Mouse (Mus musculus): ENCODE measurements at regions not wholly inside any gene's neighbourhood (a gene's known extent, or its start where the extent isn't known, plus 50 kb on each side); places are given as distances from the start of the nearest gene placed in this dataset.
A peak's percentile ranks its signal among the peaks of the same experiment; 100 is the strongest.

GRCm38 (mm10) chr6:100923070-100923469 is 89.6 kb downstream of the Ppp4r2 start:
- no peak overlapping the region for H3K9ac ChIP-seq (replicated peaks; ENCODE audit: low read length)
- no peaks in the 10 kb centered on the region for H3K9me3 ChIP-seq (replicated peaks; ENCODE audit: control insufficient read depth, low read length)
- peak; percentile 6 for DNase-seq (ENCODE audit: low spot score)
- H3K27me3 ChIP-seq (ENCODE audit: control insufficient read depth, insufficient read depth, low read length) = no peaks in the 10 kb centered on the region
- no peak for ATAC-seq (replicated peaks; ENCODE audit: insufficient number of reproducible peaks, low FRiP score, low TSS enrichment, low read depth)
- no peaks in the 10 kb centered on the region for H3K4me1 ChIP-seq (ENCODE audit: control insufficient read depth, insufficient read depth, low read length)
- no peaks in the 10 kb centered on the region for H3K36me3 ChIP-seq (replicated peaks; ENCODE audit: control insufficient read depth, insufficient read depth, low read depth, low read length)
- no peak overlapping the region for H3K4me2 ChIP-seq (ENCODE audit: low read depth, low read length)
- 70% methylated on average over 7 of the region's 7 CpGs for WGBS
- no peak overlapping the region for H3K4me3 ChIP-seq (ENCODE audit: low read depth, low read length)
- no peak overlapping the region for H3K27ac ChIP-seq (replicated peaks; ENCODE audit: low read depth, low read length)

- Histone ChIP-seq H3K4me3 (ENCODE audit: low read depth, low read length) (no peak overlapping the region), H3K4me1 (ENCODE audit: control insufficient read depth, insufficient read depth, low read length) (no peaks in the 10 kb centered on the region), H3K36me3 (replicated peaks; ENCODE audit: control insufficient read depth, insufficient read depth, low read depth, low read length) (no peaks in the 10 kb centered on the region), H3K9me3 (replicated peaks; ENCODE audit: control insufficient read depth, low read length) (no peaks in the 10 kb centered on the region), H3K9ac (replicated peaks; ENCODE audit: low read length) (no peak overlapping the region), H3K4me2 (ENCODE audit: low read depth, low read length) (no peak overlapping the region), H3K27me3 (ENCODE audit: control insufficient read depth, insufficient read depth, low read length) (no peaks in the 10 kb centered on the region), H3K27ac (replicated peaks; ENCODE audit: low read depth, low read length) (no peak overlapping the region)
- no peak for ATAC-seq (replicated peaks; ENCODE audit: insufficient number of reproducible peaks, low FRiP score, low TSS enrichment, low read depth)
- 64% methylated on average over 4 of the region's 4 CpGs for WGBS
- DNase-seq (ENCODE audit: low spot score) = no peak
Observed at GRCm38 (mm10) chr6:100923686-100924085, 90.3 kb downstream of the Ppp4r2 start.

GRCm38 (mm10) chr6:100928791-100929758 is 95.7 kb downstream of the Ppp4r2 start:
- WGBS = 71% methylated on average over 16 of the region's 16 CpGs
- H3K4me2 ChIP-seq (ENCODE audit: low read depth, low read length) = no peak overlapping the region
- no peaks in the 10 kb centered on the region for H3K9me3 ChIP-seq (replicated peaks; ENCODE audit: control insufficient read depth, low read length)
- no peak overlapping the region for H3K4me3 ChIP-seq (ENCODE audit: low read depth, low read length)
- no peak overlapping the region; the same call in 1 of the 2 replicates for H3K27ac ChIP-seq (replicated peaks; ENCODE audit: low read depth, low read length)
- no peaks in the 10 kb centered on the region for H3K27me3 ChIP-seq (ENCODE audit: control insufficient read depth, insufficient read depth, low read length)
- no peaks in the 10 kb centered on the region for H3K36me3 ChIP-seq (replicated peaks; ENCODE audit: control insufficient read depth, insufficient read depth, low read depth, low read length)
- ATAC-seq (replicated peaks; ENCODE audit: insufficient number of reproducible peaks, low FRiP score, low TSS enrichment, low read depth) (no peak), DNase-seq (ENCODE audit: low spot score) (no peak)
- no peak overlapping the region for H3K9ac ChIP-seq (replicated peaks; ENCODE audit: low read length)
- no peaks in the 10 kb centered on the region; the same call in 1 of the 2 replicates for H3K4me1 ChIP-seq (ENCODE audit: control insufficient read depth, insufficient read depth, low read length)

GRCm38 (mm10) chr6:100929759-100930358 is 96.4 kb downstream of the Ppp4r2 start:
- H3K27ac ChIP-seq (replicated peaks; ENCODE audit: low read depth, low read length) = peak overlapping the region; percentile 35; the same call in 1 of the 2 replicates
- H3K27me3 ChIP-seq (ENCODE audit: control insufficient read depth, insufficient read depth, low read length) = no peaks in the 10 kb centered on the region
- no peak for ATAC-seq (replicated peaks; ENCODE audit: insufficient number of reproducible peaks, low FRiP score, low TSS enrichment, low read depth)
- H3K9ac ChIP-seq (replicated peaks; ENCODE audit: low read length) = no peak overlapping the region
- no peak overlapping the region for H3K4me3 ChIP-seq (ENCODE audit: low read depth, low read length)
- no peaks in the 10 kb centered on the region for H3K36me3 ChIP-seq (replicated peaks; ENCODE audit: control insufficient read depth, insufficient read depth, low read depth, low read length)
- no peak overlapping the region for H3K4me2 ChIP-seq (ENCODE audit: low read depth, low read length)
- no peaks in the 10 kb centered on the region for H3K9me3 ChIP-seq (replicated peaks; ENCODE audit: control insufficient read depth, low read length)
- H3K4me1 ChIP-seq (ENCODE audit: control insufficient read depth, insufficient read depth, low read length) = no peaks in the 10 kb centered on the region; the same call in 1 of the 2 replicates
- DNase-seq (ENCODE audit: low spot score) = peak; percentile 65
- WGBS = 23% methylated on average over 10 of the region's 10 CpGs

DNA sequence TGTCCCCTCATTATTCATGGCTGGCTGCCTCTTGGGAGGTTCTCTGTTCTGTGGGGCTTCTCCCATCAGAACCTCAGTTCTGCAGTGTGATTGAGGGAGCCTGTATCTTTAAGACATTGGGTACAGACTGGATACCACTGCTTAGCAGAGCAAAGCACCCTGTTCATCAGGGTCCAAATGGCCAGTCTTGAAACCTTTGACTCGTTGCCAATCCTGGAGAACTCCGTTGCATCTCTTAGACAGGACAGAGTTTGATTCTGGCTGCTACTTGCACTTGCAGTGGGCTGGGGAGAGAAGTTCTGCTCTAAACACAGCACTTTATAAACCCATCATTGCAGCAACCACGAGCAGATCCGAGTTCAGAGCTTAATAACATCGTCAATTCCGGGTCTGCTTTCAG is 97.3 kb downstream of the Ppp4r2 start:
- no peaks in the 10 kb centered on the region for H3K27me3 ChIP-seq (ENCODE audit: control insufficient read depth, insufficient read depth, low read length)
- H3K9me3 ChIP-seq (replicated peaks; ENCODE audit: control insufficient read depth, low read length) = no peaks in the 10 kb centered on the region
- H3K4me3 ChIP-seq (ENCODE audit: low read depth, low read length) = no peak overlapping the region
- H3K36me3 ChIP-seq (replicated peaks; ENCODE audit: control insufficient read depth, insufficient read depth, low read depth, low read length) = no peaks in the 10 kb centered on the region
- H3K9ac ChIP-seq (replicated peaks; ENCODE audit: low read length) = no peak overlapping the region
- ATAC-seq (replicated peaks; ENCODE audit: insufficient number of reproducible peaks, low FRiP score, low TSS enrichment, low read depth) = no peak
- no peaks in the 10 kb centered on the region; the same call in 1 of the 2 replicates for H3K4me1 ChIP-seq (ENCODE audit: control insufficient read depth, insufficient read depth, low read length)
- no peak for DNase-seq (ENCODE audit: low spot score)
- no peak overlapping the region for H3K4me2 ChIP-seq (ENCODE audit: low read depth, low read length)
- no peak overlapping the region for H3K27ac ChIP-seq (replicated peaks; ENCODE audit: low read depth, low read length)
- WGBS = 84% methylated on average over 6 of the region's 6 CpGs

DNA sequence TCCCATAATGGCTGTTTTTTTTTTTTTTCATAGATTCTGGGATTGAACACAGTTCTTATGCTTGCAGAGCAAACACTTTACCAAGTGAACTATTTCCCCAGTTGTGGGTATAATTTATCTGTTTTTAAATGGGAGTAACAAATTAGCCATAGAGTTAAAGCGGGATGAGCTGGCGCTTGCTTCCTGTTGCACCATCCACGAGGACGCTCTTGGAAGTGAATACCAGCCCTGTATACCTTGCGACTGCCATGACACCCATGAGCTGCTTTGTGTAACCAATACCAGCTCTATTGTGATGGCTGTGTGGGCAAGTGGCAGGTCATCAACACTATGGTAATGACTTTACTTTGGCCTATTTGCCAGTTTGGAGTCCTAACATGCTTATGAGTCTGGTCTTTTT is 101.0 kb downstream of the Ppp4r2 start:
- H3K4me1 ChIP-seq (ENCODE audit: control insufficient read depth, insufficient read depth, low read length) = no peaks in the 10 kb centered on the region
- WGBS = 89% methylated on average over 5 of the region's 5 CpGs

GRCm38 (mm10) chr6:100937802-100938201 is 104.4 kb downstream of the Ppp4r2 start:
- Histone ChIP-seq H3K9me3 (replicated peaks; ENCODE audit: control insufficient read depth, low read length) (no peaks in the 10 kb centered on the region), H3K4me2 (ENCODE audit: low read depth, low read length) (no peak overlapping the region), H3K27ac (replicated peaks; ENCODE audit: low read depth, low read length) (no peak overlapping the region), H3K9ac (replicated peaks; ENCODE audit: low read length) (no peak overlapping the region), H3K4me1 (ENCODE audit: control insufficient read depth, insufficient read depth, low read length) (no peaks in the 10 kb centered on the region), H3K4me3 (ENCODE audit: low read depth, low read length) (no peak overlapping the region), H3K36me3 (replicated peaks; ENCODE audit: control insufficient read depth, insufficient read depth, low read depth, low read length) (no peaks in the 10 kb centered on the region), H3K27me3 (ENCODE audit: control insufficient read depth, insufficient read depth, low read length) (no peaks in the 10 kb centered on the region)
- whole genome bisulfite sequencing = 90% methylated on average over 1 of the region's 1 CpGs
- ATAC-seq (replicated peaks; ENCODE audit: insufficient number of reproducible peaks, low FRiP score, low TSS enrichment, low read depth) = no peak
- no peak for DNase-seq (ENCODE audit: low spot score)

More for the DNA sequence above, 101.0 kb downstream of the Ppp4r2 start:
- Histone ChIP-seq H3K4me3 (ENCODE audit: low read depth, low read length) (no peak overlapping the region), H3K27ac (replicated peaks; ENCODE audit: low read depth, low read length) (no peak overlapping the region), H3K4me2 (ENCODE audit: low read depth, low read length) (no peak overlapping the region), H3K9me3 (replicated peaks; ENCODE audit: control insufficient read depth, low read length) (no peaks in the 10 kb centered on the region), H3K9ac (replicated peaks; ENCODE audit: low read length) (no peak overlapping the region), H3K36me3 (replicated peaks; ENCODE audit: control insufficient read depth, insufficient read depth, low read depth, low read length) (no peaks in the 10 kb centered on the region), H3K27me3 (ENCODE audit: control insufficient read depth, insufficient read depth, low read length) (no peaks in the 10 kb centered on the region)
- DNase-seq (ENCODE audit: low spot score) (no peak), ATAC-seq (replicated peaks; ENCODE audit: insufficient number of reproducible peaks, low FRiP score, low TSS enrichment, low read depth) (no peak)

DNA sequence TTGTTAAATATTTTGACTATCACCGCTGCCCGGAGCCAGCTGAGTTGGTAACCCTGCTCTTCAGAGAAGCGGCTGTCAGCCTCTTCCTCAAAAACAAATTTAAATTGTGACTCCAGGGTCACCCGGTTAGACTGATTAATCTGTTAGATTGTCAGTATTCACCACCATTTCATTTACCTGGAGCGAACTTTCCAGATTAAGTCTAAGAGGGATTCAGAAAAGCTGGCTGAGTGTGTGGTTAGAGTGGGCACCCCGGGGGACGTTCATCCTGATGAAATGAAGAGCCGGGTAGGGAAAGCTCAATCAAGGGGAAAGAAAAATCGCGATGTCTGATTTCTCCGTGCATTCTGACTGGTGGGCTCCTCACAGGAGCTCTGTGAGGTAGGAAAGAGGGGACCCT is 105.0 kb downstream of the Ppp4r2 start:
- WGBS = 77% methylated on average over 11 of the region's 11 CpGs
- Histone ChIP-seq H3K4me2 (ENCODE audit: low read depth, low read length) (no peak overlapping the region), H3K27ac (replicated peaks; ENCODE audit: low read depth, low read length) (no peak overlapping the region)

More for the DNA sequence above, 105.0 kb downstream of the Ppp4r2 start:
- H3K4me1 ChIP-seq (ENCODE audit: control insufficient read depth, insufficient read depth, low read length) = no peaks in the 10 kb centered on the region
- H3K27me3 ChIP-seq (ENCODE audit: control insufficient read depth, insufficient read depth, low read length) = no peaks in the 10 kb centered on the region
- no peaks in the 10 kb centered on the region for H3K9me3 ChIP-seq (replicated peaks; ENCODE audit: control insufficient read depth, low read length)
- no peak overlapping the region for H3K9ac ChIP-seq (replicated peaks; ENCODE audit: low read length)
- DNase-seq (ENCODE audit: low spot score) (no peak), ATAC-seq (replicated peaks; ENCODE audit: insufficient number of reproducible peaks, low FRiP score, low TSS enrichment, low read depth) (no peak)
- no peaks in the 10 kb centered on the region for H3K36me3 ChIP-seq (replicated peaks; ENCODE audit: control insufficient read depth, insufficient read depth, low read depth, low read length)
- no peak overlapping the region for H3K4me3 ChIP-seq (ENCODE audit: low read depth, low read length)
